Mouse (Mus musculus): ENCODE data around the gene Prkcsh.

The Prkcsh gene

DNA sequence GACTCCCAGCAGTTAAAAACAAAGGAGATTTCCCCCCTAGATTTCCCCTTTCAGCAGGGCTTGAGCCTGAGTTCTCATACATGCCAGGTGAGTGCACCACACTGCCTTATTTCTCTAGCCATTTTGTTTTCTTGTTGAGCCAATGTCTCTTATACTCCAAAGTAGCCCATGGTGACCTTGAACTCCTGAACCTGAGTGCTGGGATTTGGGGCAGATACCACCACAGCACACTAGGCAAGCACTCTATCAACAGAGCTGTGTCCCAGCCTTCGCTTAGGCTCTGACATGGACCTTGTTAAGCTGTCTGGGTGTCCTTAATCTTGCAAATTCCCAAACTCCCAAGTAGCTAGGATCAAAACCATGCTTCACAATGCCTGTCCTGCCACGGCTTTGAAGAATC, 39.2 kb downstream of the Prkcsh start:
- in situ Hi-C loops (cut with MboI; ENCODE audit: unreplicated experiment in 2 of 2) = loop anchor here in 1 of 2 experiments (10.0 kb wide), 1 partner anchor 207 kb away; the partner anchor contains the start of gene Angptl8

DNA sequence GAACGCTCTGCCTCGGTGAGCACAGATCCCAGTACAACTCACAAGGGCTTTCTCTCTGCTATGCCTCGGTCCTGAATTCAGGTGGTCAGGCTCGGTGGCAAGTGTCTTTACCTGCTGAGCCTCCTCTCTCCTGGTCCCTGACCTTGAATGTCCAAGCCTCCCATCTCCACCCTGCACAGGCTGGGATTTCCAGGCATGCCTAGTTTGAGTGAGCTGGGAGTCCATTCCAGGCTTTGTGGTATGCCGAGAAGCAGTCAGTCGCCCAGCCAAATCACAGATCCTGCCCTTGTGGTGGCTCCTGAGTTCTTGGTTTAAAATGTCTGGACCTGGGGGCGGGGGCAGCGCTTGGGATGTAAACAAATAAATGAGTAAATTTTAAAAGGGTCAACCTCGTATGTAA, 44.7 kb downstream of the Prkcsh start:
- in situ Hi-C loops (cut with MboI; ENCODE audit: unreplicated experiment in 2 of 2) = loop anchor here in 1 of 2 experiments (10.0 kb wide), 1 partner anchor 213 kb away; the partner anchor contains the start of gene Angptl8

DNA sequence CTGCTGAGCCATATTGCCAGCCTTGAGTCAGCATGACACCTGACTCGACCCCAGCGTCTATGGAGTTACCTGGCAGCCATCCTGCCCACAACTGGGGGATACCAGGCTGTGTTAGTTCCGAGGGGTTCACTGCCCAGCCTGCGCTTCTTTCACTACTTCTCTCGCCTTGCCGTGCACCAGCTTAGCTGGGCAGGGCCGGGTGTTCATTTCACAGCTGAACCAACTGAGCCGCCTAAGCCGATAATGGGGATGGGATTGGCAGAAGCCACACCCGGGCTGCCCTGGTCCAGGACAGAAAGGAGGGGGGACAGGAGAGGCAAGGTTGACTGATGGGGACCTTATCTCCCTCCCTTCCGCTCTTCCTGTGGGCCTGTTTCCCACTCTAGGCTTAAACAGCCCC, 46.7 kb downstream of the Prkcsh start:
- in situ Hi-C loops (cut with MboI; ENCODE audit: unreplicated experiment in 2 of 2) = loop anchor here in 1 of 2 experiments (10.0 kb wide), 1 partner anchor 215 kb away; the partner anchor contains the start of gene Angptl8

DNA sequence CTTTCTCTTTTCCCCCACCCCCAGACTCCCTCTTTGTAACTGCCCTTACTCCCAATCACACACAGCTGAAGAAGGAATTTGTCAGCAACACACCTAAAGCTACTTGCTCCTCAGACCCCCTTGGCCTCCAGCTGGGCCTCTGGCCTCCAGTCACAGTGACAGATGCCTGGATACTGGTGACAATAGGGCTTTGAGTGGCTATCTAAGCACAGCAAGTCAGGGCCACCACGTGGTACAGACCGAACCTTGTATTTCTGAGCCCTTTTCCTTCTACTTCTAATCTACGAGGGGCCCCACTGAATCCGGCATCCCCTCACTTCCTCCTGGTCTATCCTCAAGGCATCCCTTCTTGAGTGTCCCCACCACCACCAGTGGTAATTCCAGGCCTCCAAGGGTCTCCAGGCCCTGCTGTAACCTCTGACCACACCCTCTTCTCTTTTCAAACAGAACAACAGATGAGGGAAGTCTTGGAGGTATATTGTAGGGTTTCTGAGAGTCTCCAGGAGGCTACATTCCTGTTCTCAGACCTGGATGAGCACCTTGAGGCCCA, 47.2 kb downstream of the Prkcsh start:
- in situ Hi-C loops (cut with MboI; ENCODE audit: unreplicated experiment in 2 of 2) = loop anchor here (10.0 kb wide), 1 partner anchor 215 kb away; the partner anchor contains the start of gene Angptl8 (in 2 of the 2)

DNA sequence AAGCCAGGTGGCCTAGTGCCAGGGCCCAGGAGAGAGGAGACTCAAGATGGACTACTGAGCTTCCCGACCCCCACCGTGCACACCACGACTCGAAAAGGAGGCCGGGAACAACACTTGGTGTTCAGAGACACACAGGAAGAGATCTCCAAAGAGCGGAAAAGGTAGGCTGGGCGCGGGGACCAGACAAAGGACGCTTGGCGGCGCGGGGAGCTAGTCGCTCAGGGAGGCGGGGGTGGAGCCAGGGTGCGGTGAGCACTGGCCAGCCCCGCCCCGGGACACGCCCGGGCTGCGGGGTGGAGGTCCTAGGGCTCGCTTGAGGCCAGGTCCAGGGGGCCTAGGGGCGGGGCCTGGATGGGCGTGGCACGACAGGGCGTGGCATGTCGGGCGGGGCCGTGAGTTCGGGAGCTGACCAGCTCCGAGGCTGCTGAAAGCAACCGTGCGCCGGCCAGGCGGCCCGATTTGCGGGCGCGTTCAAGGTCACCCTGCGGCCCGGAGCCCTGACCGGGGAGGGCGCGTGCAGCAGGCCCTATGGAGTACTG, 47.8 kb downstream of the Prkcsh start:
- in situ Hi-C loops (cut with MboI; ENCODE audit: unreplicated experiment in 2 of 2) = loop anchor here in 1 of 2 experiments (10.0 kb wide), 1 partner anchor 216 kb away; the partner anchor contains the start of gene Angptl8

DNA sequence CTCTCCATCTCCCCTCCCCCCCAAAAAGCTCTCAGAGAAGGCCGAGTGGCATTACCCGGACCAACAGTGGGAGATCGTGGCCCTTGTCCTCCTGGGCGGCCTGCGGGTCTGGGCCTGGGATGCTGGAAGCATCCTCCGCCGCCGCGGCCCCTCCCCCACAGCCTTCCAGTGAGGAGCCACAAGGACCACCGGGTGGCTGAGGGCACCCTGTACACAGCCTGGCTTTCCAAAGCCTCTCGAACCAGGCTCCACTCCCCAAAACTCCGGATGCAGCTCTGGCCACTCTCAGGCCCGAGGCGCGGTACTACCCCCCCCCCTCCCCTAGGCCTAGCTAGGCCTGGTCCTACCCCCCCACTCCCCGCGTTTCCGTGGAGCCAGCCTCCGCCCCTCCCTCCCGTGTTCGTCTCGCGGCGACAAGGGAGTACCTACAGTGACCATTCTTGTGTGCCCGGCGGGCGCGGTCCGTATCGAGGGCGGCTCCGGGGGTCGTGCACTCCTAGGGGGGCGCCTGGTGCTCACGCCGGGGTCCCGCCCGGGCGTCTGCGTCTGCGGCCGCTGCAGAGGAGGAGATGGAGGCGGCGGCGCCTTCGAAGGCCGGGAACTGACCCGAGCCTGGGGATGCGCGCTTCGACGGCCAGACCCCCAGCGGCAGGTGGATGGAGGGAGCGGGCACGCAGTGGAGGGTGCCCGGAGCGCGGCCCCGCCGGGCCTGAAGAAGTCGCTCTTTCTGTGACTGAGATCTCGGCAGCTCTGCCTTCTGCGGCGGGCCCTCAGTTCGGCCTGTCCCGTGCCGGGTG, 48.8 kb downstream of the Prkcsh start:
- in situ Hi-C loops (cut with MboI; ENCODE audit: unreplicated experiment in 2 of 2) = loop anchor here in 1 of 2 experiments (10.0 kb wide), 1 partner anchor 217 kb away; the partner anchor contains the start of gene Angptl8

DNA sequence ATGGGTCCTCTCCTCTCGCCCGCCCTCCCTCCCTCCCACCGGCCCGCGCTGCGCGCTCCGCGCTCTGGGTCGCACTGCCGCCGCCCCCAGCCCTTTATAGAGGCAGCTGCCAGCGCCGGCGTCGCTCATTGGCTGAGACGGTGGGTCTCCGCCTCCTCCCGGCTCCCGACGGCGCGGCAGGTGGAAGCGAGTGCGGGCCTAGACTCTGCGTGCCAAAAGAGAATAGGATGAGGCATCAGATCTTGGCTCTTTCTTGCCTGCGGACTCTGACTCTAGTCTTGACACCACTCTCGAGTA, 49.3 kb downstream of the Prkcsh start, which contains the start of gene Elavl3:
Gene Elavl3 (minus strand): TSS at position 66 of the 297 bp plus-strand sequence.
- in situ Hi-C loops (cut with MboI; ENCODE audit: unreplicated experiment in 2 of 2) = loop anchor here in 1 of 2 experiments (10.0 kb wide), 1 partner anchor 217 kb away; the partner anchor contains the start of gene Angptl8

DNA sequence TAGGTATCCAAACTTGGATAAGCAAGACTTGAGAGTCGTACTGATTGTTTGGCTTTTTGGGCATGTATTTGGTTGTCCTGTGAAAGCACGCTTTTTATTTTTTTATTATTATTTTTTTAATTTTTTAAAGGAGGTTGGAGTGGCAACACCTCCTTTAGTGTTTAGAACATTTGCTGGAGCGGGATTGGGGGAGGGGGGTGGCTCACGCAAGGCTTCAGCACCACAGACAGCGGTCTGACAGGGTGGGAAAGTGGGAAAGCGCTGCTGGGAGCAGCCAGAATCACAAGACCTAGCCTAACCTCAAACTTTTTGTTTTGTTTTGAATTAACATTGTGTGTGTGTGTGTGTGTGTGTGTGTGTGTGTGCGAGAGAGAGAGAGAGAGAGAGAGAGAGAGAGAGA, 51.1 kb downstream of the Prkcsh start:
- in situ Hi-C loops (cut with MboI; ENCODE audit: unreplicated experiment in 2 of 2) = loop anchor here in 1 of 2 experiments (10.0 kb wide), 1 partner anchor 219 kb away; the partner anchor contains the start of gene Angptl8

DNA sequence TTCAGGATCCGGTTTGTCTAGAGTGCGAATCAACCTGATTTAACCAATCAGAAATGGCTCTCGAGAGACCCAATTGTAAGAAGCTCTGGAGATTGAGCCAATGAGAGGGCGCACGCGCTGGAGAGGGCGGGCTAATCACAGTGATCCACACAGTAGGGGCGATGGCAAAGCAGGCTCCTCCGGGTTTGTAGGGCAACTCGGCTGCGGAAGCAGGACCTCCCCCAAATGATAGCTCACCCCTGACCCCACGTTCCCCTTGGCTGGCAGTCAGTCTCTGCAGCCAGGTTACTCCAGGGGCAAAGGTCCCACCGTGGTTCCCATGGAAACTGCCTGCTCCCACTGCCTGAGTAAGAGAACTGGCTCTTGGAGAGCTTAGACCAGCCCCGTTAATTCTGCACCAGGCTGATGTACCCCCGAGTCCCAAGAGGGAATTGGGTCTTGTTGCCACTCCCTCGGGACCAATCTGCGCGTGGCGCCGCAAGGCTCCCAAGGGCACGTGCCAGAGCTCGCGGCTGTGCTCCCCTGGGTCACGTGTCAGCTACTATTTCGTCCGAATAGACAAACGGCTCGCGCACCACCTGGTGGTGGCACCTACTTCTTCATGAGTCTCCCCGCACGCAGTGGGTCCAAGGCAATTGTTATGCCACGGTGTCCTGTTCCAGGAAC, 51.9 kb downstream of the Prkcsh start:
- in situ Hi-C loops (cut with MboI; ENCODE audit: unreplicated experiment in 2 of 2) = loop anchor here (5.0 to 10.0 kb wide), 2 partner anchors 77 to 220 kb away; partner anchors contain the start of gene Angptl8 (in 1 of the 2)

DNA sequence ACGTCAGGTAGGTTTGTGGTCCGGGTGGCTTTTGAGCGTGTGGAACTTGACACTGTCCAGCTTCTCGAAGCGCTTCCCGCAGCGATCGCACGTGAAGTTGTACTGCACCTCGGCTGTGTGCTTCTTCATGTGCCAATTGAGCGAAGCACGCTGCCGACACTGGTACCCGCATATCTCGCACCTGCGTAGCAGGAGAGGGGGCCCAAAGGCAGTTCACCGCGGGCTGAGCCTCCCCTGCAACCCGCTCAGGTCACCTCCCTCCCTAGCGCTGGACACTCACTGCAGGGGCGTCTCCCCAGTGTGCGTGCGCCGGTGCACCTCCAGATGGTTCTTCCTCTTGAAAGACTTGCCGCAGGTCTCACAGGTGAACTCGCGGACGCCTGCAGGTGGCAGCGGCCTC, 53.1 kb downstream of the Prkcsh start:
- in situ Hi-C loops (cut with MboI; ENCODE audit: unreplicated experiment in 2 of 2) = loop anchor here (5.0 to 10.0 kb wide), 2 partner anchors 78 to 221 kb away; partner anchors contain the start of gene Angptl8 (in 1 of the 2)

DNA sequence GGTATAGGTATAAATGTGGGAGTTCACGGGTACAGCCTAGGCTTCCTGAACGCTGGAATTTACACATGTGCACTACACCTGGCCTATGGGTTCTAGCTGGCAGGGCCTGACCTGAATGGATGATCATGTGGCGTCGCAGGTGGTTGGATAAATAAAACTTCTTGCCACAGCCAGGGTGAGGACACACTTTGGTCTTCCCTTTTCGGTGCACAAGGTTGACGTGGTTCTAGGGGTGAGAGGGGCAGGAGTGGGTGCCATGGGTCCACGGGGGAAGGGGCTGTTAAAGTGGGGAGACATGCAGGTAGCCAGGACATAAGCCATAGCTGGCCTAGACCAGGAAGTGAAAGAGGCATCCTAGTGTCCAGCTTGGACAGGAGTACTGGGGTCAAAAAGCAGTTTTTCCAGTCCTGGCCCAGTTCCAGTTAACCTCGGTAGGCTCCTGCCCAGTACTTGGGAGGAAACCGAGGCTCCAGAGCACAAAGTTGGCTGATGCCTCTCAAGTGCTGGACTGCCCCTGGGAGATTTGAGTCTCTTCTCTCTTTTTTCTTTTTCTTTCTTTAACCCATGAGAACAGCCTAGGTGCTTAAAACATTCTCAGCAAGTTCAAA, 53.8 kb downstream of the Prkcsh start:
- in situ Hi-C loops (cut with MboI; ENCODE audit: unreplicated experiment in 2 of 2) = loop anchor here (5.0 to 10.0 kb wide), 2 partner anchors 79 to 222 kb away; partner anchors contain the start of gene Angptl8 (in 1 of the 2)

DNA sequence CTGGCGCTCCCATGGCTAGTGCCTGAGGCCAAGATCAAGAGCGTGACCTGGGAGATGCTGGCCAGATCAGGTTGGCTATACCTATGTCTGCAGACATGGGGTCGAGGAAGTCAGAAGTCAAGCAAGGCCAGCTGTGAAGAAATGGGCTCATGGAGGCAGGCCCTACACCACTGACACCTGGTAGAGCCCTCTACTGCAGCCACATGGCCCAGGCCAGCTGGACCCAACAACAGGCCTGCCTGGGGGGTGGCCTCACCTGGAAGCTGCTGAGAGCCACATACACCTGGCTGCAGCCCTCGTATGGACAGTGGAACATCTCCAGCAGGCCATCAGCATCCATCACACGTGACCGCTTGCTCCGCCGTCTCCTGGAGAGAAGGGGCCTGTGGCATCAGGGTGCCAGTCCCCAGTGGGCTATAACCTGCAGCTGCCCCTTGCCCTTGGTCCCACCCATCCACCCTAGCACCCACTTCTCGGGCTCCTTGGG, 54.5 kb downstream of the Prkcsh start:
- in situ Hi-C loops (cut with MboI; ENCODE audit: unreplicated experiment in 2 of 2) = loop anchor here (5.0 to 10.0 kb wide), 2 partner anchors 80 to 222 kb away; partner anchors contain the start of gene Angptl8 (in 1 of the 2)

DNA sequence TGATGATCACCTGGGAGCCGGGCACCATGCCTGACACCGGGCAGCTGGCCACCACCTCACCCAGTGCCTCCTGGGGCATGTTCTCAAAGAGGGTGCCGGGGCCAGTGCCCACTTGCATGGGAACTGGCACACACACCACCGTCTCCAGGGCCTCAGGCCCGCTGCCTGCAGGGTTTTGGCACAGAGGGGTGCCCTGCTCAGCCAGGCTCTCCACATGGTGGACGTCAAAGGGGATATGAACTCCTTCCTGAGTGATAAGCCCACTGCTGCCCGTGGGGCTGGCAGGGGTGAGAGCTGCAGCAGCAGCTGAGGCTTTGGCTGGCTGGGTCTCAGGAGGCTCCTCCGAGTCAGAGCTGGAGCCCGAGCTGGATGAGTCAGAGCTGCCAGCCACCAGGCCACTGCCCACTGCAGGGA, 55.4 kb downstream of the Prkcsh start:
- in situ Hi-C loops (cut with MboI; ENCODE audit: unreplicated experiment in 2 of 2) = loop anchor here (5.0 to 10.0 kb wide), 2 partner anchors 81 to 223 kb away; partner anchors contain the start of gene Angptl8 (in 1 of the 2)

DNA sequence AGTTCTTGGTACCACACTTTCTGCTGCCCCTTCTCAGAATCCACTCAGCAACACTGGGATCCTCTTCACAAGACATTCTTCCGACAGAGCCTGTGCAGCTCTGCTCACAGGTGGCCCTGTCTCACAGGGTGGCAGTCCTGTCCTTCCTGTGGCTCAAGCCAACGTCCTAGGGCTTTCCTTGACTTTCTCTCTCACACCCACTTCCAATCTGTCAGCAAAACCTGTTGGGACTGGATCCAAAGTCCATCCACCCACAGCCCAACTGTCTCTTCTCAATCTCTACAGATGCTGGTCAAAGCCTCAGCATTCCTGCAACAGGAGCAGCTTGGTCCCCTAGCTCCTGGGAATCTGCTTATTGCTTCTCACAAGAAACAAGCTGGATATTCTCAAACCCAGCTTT, 58.7 kb downstream of the Prkcsh start:
- in situ Hi-C loops (cut with MboI; ENCODE audit: unreplicated experiment in 2 of 2) = loop anchor here (5.0 to 10.0 kb wide), 2 partner anchors 343 to 346 kb away; no protein-coding TSS in a partner anchor
